Mouse (Mus musculus) olfactory bulb, adult 2 months (tissue): ENCODE data around the gene Pdzrn4.

Experiments
- CTCF ChIP-seq: fragments of 200-500 bp; IDR thresholded peaks from 2 replicates; pipeline ENCODE4 v1.5.1; 2012; ENCODE audit warnings: low read depth, mild to moderate bottlenecking, low read length, moderate library complexity; ENCODE audit not compliant: insufficient read depth
- POLR2A ChIP-seq: fragments of 200-500 bp; IDR thresholded peaks from 2 replicates; pipeline ENCODE4 v1.6.1; 2012; ENCODE audit warnings: mild to moderate bottlenecking, low read depth, low read length, moderate library complexity; ENCODE audit not compliant: insufficient read depth

DNA sequence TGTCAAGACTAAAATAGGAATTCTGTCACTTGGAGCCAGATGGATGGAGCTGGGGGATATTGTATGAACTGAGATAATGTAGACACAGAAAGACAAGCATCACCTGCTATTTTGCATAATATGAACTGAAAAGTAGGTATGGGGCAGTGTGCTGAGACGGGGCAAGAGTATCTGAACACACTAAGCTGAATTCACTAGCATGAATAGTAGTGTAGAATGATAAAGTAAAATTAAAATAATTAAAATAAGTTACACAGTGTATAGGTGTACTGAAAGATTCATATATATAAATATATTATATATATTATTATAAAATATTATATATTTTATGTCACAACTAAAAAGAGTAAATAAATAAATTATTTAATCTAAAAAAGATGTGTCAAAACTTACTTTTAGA lies 409.7 kb downstream of the Pdzrn4 start:
- TF ChIP-seq CTCF (no peak), POLR2A (no peak)
